Mouse (Mus musculus) retina, postnatal 1 day (tissue): ENCODE measurements around the gene Sfrp2.

Experiments used
- DNase-seq: peaks from one replicate; pipeline ENCODE4 v3.0.0-alpha.2; 2012

Sfrp2 gene

DNA sequence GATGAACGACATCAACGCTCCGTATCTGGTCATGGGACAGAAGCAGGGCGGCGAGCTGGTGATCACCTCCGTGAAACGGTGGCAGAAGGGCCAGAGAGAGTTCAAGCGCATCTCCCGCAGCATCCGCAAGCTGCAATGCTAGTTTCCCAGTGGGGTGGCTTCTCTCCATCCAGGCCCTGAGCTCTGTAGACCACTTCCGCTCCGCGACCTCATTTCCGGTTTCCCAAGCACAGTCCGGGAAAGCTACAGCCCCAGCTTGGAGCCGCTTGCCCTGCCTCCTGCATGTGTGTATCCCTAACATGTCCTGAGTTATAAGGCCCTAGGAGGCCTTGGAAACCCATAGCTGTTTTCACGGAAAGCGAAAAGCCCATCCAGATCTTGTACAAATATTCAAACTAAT lies 7.2 kb downstream of the Sfrp2 start:
- DNase-seq, result no peak

DNA sequence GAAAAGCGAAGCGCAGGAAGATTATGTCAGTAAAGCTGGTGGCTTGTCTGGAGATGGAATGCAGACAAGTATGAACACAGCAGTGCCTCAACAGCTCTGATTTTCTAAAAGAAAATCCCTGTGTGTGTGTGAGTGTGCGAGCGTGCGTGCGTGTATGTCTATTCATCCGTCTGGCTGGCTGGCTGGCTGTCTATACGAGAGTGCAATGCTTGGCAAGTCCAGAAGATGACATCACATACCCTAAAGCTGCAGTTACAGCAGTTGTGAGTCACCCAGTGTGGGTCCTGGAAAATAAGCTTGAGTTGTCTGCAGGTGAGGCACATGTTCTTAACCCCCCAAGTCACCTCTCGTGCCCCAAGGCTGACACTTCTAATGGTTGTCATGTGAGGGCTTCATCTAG lies 9.3 kb downstream of the Sfrp2 start:
- no peak for DNase-seq

DNA sequence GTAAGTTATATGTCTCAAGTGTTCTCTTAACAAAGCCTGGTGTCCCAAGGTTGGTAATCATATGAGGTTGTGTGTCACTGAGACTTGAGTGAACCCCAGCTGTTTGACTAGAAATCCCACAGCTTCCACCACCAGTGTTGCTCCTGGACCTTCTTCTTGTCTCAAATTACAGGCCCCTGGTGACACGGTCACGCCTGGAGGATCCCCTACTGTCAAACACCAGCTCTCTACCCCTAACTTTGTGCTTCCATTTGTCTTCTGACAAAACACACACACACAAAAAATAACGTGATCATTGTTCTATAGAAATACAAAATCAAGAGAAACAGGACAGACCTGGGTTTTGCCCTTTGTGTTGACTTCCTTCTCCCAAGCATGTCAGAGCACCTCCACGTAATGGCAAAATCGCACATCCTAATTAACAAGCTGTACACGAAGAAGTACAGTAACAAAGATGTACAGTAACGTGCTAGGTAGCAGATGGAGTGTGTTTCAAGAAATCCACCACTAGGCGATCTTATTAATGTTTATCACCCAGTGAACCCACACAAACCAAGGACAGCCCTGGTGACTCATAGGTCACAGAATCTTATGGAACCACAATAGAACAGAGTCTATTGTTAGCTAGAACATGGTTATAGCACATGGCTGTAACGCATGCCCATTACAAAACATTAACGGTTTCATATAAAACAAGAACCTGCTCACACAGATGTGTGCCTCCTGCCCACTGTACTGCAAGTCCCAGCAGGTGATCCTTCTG lies 15.5 kb downstream of the Sfrp2 start:
- DNase-seq, result no peak

DNA sequence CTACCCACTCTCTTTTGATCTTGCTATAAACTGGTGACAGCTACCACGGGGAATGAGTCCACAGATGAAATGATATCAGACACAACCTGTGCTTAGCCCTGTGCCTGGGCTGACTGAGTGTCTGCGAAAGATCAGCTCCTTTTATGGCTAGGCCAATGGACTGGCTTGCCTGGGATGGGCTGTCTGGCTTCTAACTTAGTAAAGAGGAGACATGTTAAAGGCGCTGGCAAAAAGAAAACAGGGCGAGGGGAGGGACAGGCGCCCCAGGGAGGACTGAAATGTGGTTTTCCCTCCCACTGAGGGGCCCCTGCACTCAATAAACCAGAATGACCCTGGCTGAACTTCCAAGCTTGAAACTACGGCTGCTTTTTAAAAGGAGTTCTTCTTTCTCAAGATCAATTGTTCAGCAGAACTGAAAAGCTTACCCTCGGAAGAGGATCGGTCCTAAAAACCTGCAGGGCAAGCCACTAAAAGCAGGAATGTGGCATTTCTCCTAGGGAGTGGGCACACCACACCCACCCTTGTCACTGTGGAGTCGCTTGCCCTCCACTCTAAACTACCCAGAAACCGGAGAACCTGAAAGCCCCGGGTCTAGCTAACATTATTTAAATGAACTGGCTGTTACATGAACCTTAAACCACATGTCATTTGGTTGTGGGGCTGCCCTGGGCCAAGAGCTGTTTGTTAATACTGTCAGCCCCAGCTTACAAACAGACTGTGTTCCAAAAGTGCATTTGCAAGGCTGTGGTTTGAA lies 17.8 kb downstream of the Sfrp2 start:
- no peak for DNase-seq

DNA sequence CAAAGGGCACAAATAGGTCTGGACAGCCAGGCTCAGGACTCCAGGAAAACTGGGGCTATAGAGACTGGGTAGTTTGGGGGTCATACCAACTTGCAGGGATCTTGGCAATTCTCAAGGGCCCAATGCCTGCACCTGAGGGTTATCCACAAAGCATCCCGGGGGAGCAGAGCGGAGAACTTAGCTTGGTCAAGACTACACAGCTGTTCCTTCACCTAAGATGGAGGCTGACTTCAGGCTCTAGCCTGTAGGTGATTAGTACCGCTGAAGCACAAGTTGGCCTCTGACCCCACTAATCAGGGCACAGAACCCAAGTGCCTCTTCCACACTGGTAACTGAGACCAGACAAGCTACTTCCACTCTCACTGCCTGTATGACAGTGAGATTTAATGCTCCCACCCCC lies 18.6 kb downstream of the Sfrp2 start:
- no peak for DNase-seq

DNA sequence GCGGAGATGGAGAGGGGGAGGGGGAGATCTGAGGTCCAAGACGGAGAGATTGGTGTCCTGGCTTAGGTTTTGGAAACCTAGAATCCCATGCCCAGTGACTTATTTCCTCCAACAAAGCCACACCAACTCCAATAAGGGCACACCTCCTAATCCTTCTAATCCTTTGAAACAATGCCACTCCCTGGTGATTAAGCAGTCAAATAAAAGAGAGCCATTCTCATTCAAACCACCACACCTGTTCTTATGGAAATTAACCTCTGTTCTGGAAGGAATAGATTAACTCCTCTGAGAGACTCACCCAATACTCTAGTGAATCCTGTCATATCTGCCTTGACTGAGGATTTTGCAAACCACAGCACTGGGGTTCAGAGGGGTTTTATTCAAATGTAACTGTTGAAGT lies 21.0 kb downstream of the Sfrp2 start:
- no peak for DNase-seq

DNA sequence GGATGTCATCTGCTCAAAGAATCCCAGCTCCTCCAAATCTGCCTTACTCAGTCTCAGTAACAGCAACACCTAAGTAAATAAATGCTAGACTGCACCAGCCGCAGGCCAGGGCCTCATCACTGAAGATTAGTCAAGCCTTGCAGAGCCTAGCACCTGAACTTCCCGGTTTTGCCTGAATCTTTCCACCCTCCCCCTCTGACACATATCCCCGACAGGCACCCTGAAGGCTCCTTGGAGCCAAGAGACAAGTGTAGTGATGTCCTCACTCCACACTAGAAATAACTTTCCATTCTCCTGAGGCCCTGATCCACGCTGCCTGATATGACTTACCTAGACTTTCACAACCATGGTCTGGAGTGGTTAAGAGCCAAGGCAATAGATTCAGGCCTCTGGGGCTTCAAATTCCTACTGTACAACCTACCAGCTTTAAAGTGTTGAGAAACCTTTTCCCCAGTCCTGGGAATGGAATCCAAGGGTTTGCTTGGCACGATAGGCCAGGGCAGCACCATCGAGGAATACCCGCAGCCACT lies 21.7 kb downstream of the Sfrp2 start:
- DNase-seq, result no peak

DNA sequence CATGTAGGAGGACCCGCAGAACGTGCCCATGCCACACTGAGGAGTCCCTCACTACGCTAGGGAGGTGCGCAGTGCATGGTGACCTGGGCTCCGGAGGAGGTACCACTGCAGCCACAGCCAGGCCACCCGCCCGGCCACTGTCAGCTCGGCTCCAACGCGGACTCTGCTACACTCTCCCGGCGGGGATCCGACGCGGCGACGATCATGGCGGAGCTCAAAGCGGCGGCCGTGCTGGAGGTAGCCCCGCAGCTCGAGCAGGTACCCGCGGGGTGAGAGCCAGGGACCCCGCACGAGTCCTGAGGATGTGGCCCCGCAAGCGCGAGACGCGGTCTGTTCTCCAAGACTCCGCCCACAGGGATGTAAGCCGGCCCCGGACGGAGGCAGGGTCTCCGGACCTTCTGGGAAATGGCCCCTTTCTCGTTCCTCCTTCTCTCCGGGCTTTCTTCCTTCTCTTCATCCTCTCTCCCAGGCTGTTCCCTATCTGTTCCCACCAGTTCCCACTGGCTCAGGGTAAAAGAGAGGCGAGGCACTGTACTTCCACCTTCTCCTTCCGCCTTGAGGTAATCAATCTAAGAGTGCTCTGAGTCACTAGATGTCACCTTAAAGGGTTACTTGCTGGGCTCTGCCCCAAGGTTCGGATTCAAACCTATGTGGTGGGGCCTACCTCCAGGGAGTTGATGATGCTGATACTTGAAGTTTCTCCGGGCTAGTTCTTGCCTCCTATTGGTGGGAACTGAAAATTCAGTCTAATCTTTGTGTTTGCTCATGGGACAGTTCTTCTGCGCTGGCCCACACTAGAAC lies 23.7 kb downstream of the Sfrp2 start:
- DNase-seq, result peak; percentile 63

DNA sequence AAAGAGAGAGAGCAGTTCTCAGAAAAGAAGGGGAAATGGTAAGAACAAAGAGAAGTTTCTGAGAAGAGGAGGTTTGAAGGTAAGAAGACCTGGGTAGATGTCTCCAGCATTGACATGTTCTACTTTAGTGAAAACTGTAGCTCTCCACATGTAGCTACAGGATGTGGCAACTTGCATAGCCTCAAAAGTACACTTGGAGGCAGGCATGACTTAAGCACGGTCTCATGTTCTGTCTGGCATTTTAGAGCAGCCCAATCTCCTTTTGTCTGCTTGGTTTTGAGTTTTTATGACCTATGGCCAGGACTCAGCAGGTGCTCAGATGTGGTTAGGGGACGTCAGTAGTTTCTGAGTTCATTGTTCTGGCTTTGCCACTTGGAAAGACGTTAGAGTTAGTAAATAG lies 25.3 kb downstream of the Sfrp2 start:
- DNase-seq, result no peak

DNA sequence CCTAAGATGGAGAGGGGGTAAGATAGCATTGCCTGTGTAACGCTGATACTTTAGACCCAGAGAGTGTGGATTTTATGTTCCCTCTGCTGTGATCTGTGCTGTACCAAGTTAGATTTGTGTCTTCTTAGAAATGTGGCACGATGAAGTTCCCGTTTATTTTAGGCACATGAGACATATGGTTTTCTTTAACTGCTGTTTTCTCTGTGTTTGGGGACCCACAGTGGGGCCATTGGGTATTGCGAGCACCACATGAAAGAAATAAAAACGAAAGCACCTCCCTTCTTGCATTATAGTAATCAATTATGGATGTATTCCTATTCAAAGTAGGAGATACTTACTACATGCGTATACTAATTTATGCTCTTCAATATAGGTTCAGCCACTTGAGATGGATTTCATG lies 31.0 kb downstream of the Sfrp2 start:
- DNase-seq, result no peak

DNA sequence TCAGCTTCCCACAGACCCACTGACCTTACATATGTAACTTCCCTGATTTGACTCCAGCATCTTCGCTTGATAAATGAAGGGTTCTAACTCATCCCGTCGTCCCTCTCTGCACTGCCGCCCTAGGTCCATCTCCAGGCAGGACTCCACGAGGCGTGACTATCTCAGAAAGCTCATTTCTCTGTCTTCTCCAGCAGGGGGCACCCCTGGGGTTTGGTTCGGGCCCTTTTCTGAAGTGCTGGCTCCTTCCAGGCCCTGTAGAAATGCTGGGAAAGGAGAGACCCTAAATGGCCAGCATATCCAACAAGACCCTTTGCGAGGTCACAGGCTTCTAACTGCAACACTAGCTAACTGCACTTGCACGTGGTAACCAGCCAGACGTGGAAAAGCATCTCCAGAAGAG lies 31.7 kb downstream of the Sfrp2 start:
- DNase-seq, result peak; percentile 75

DNA sequence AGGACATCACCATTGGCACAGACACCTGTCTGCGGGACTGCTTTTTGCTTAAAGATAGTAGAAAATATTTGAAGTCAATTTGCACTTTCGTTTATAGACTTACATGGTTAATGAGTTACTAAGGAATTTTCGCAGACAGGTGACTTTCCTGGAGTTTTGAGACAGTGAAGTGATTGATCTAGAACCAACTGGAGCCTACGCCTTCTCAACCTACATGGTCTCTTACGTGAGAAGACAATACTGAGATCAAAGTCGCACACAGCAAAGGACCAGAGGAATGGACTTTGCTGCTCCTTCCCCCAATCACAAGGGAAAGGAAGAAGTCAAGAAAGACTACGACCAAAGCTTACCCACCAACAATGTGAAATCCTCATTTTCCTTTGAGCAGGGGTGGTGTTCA lies 33.4 kb downstream of the Sfrp2 start:
- DNase-seq, result no peak

DNA sequence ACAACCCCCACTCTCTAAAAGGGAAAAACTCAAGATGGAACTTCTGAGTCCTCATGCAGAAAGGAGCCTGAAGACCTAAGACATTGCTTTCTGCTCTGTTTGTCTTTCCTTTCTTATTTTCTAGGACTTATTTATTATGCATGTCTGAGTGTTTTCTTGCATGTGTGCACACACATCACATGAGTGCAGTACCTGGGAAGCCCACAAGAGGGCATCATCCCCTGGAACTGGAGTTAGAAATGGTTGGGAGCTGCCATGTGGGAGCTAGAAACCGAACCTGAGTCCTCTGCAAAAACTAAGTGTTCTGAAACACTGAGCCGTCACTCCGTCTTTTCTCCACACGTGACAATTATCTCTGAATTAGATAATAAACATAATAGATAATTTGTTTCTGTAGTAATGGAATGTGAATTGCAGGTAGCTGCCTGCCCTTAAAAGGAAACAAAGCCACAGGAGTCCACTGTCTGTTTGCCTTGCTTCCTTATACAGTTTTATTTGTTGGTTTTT lies 35.6 kb downstream of the Sfrp2 start:
- no peak for DNase-seq

DNA sequence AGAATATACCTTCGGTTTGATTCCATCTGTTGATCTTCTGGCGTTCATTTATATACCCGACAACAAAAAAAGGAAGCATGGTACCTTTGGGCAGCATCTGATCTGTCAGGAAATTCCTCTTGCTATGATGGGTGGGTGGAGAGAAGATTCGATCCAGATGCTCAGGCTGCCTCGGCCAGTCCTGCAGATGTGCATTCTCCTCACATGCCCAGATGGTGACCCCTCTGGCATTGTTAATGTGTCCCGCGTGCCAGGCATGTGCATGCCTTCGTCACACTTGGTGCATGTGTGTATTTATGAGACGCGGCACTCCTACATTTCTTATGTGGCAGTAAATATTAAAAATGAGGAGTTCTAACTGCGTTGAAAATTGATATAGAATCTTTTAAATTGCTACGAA lies 42.4 kb downstream of the Sfrp2 start:
- no peak for DNase-seq

DNA sequence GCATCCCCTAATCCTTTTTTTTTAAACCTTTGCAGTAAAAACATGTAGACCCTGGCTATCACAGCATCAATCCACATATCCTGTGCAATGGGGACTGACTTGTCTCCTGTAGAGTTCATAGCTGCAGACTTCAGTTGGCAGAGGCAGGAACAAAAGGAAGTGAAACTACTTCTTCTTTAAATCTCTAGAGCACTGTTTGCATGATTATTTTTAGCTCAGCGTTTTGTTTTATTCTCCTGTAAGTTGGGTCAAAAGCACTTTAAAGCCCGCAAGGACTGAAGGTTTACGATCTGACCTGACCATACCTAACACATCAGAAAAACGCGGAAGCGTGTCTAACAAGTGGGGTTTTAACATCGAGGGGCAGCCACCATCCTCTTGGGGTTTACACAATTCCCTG lies 45.9 kb downstream of the Sfrp2 start:
- no peak for DNase-seq

DNA sequence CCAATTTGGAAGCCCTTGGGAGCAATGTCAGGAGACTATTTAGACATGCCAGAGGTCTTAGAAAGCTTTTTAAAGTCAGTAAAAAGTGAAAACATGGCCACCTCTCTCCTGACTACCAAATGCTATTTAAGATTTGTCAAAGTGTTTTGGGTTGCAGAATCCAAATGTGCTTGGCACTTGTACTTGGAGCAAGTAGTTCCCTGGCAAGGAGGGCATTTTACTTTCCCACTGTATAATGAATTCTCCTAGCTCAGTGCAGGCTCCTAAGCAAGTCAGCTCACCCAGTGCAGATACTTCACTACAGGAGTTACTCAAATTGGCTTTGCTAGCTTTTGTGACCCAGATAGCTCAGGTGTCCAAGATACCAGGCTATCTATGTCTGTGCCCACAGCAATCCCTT lies 46.7 kb downstream of the Sfrp2 start:
- no peak for DNase-seq

DNA sequence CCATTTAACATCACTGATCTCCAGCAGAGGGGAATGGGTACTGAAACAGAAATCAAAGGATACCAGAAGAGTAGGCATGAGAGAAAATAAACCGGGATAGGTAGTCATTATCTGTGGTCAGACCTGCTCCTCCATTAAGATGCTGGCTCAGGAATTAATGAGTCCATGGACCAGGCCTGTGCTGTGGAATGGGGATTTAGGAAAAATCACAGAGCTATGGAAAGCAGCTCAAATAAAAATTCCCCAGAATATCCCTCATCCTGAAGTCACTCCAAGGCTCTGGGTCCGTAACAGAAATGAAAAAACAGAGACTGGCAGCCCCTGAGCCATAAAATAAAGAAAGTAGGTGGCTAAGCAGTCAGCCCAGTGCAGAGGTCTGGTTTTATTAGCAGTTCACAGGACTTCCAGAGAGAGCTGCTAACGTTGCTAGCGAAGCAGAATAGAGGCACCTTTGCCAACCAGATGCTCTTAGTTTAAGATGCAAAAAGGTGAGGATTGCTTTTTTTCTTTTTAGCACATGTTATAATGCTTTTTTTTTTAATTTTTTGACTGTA lies 50.3 kb downstream of the Sfrp2 start:
- DNase-seq, result no peak

DNA sequence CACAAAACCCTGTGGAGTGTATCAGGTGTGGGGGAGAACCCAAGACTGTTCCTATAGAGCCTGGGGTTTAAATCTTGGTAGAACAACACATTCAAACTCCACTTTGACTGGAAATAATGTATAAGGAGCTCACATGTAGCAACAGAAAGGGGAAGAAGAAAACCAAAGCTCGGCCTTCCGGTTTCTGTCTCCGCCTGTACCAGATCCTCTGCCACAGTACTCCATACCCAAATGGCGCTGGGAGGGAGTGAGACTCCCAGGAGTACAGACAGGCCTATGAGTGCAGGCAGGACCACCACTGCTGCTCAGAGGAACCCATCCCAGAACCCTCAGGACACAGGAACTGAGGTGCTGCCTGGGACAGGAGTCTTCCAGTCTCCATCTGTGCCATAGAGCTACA lies 57.7 kb downstream of the Sfrp2 start:
- DNase-seq, result no peak
